ENCODE assay signal across 8 mouse cellular contexts in the genomic region with DNA sequence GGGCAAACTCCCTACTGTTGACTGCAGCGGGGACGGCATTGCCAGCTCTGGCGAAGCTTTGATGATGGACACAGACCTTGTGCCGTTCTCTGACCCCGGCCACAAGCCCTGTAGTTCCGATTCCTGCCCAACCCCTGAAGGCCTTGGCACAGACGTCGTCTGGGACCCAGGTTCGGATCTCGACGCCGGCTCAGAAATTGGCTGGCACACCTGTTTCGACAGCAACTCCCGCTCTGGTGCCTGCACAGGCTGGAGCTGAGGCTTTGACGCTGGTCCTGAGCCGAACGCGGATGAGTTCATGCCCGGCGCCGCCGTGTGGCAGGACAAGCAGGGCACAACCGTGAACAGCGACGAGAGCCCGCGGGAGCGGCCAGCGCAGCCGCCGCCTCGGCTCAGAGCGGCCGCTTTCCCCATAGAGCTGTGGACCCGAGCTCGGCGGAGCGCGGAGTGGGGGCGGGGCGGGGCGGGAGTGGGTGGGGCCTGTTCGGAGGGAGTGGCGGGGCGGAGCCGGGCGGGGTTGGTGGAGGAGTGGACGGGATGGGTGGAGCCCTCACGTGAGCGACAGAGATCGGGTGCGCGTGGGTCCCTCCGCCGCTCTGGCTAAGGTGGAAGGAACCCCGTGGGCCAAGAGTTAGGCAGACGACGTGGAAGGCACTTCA. TPM values are rescaled to one million over a fixed set of nuclear protein-coding genes. Genes with fewer than 3 reads are reported as not detected.
DNase-seq lines count a peak whose midpoint lies in the region; ATAC-seq lines count a peak whose summit lies in the region.

A gene (minus strand): TSS at position 450 of the 659 bp plus-strand sequence.

- intact Hi-C loops in left cerebral cortex, postnatal 14 days (cut with DNase I) = no loop called here

- DNase-seq in adrenal gland, adult (ENCODE audit: inconsistent age in 2 of 2, low spot score in 1 of 2) = peak; percentile 78 to 89
- peak; percentile 46 to 81 for DNase-seq in cerebellum, postnatal 4 days (ENCODE audit: low spot score in 2 of 2)
- peak; percentile 61 for DNase-seq in gastrocnemius, adult 18-20 months (ENCODE audit: low spot score)
- peak; percentile 73 for DNase-seq in induced T-regulatory cell, adult 2 months (ENCODE audit: low read depth)
- DNase-seq in left cerebral cortex, postnatal 14 days (ENCODE audit: low spot score in 2 of 2) = peak; percentile 68 to 74
- DNase-seq in right cerebral cortex, postnatal 10 days (ENCODE audit: low spot score in 2 of 2) = peak; percentile 85 to 87
- peak; percentile 74 for DNase-seq in urinary bladder, postnatal 14 days (ENCODE audit: low spot score)

- peak; percentile 95 for ATAC-seq in megakaryocyte progenitor cell, adult 5-6 weeks (replicated peaks; ENCODE audit: poor library complexity)

RNA-seq across cellular contexts. Expression of the gene that starts here (rescaled TPM):
- total RNA-seq in gastrocnemius, adult 18-20 months (2021) = 1 to 10 TPM; 1.1 to 1.3 TPM
- 100 to 1,000 TPM; 153 to 161 TPM for total RNA-seq in left cerebral cortex, postnatal 14 days (2021)
- total RNA-seq in megakaryocyte progenitor cell, adult 5-6 weeks (2015) = not detected in 2 replicates
- total RNA-seq in megakaryocyte progenitor cell, adult 5-6 weeks (2017) = not detected in 2 replicates

Comparison
In these comparisons a context has a peak if more than half of its experiments do, and no peak if none do; other contexts are left out.
1. Peak in every context shown above with its lines: DNase-seq and ATAC-seq.
2. RNA of the gene that starts here (total RNA-seq): 153 to 161 TPM in left cerebral cortex, postnatal 14 days; 1.1 to 1.3 TPM in gastrocnemius, adult 18-20 months and not detected in megakaryocyte progenitor cell, adult 5-6 weeks; every median in the first group is over 10 times any median in the second.
3. Peak in ATAC-seq in megakaryocyte progenitor cell, adult 5-6 weeks; RNA of the gene not detected or under 1 TPM.